Mouse (Mus musculus) liver, embryonic 13.5 days (tissue): ENCODE data around the gene Fshr. TPM values are rescaled to one million over a fixed set of nuclear protein-coding genes. Genes with fewer than 3 reads are reported as not detected.

Experiments used
- ATAC-seq: fragments of 200-750 bp; cut with Nextera tagmentation; 2 replicates; pipeline ENCODE4 v1.8.0; 2017; ENCODE audit warnings: low read depth, mild to moderate bottlenecking, moderate number of reproducible peaks, moderate library complexity
- DNase-seq: peaks from one replicate; pipeline ENCODE4 v3.0.0; 2022
- H3K27ac ChIP-seq: fragments of 300-500 bp; sonication (generic); 2 replicates; pipeline ENCODE4 v1.5.1; 2015; ENCODE audit warnings: moderate library complexity, mild to moderate bottlenecking, inconsistent platforms
- H3K27me3 ChIP-seq: fragments of 300-500 bp; sonication (generic); 2 replicates; pipeline ENCODE4 v1.6.1; 2015; ENCODE audit warnings: mild to moderate bottlenecking, inconsistent platforms
- H3K36me3 ChIP-seq: fragments of 300-500 bp; sonication (generic); 2 replicates; pipeline ENCODE4 v1.6.1; 2015; ENCODE audit warnings: mild to moderate bottlenecking, inconsistent platforms
- H3K4me1 ChIP-seq: fragments of 300-500 bp; sonication (generic); replicated peaks from 2 replicates; pipeline ENCODE4 v1.6.1; 2015; ENCODE audit warnings: inconsistent platforms
- H3K4me2 ChIP-seq: fragments of 300-500 bp; sonication (generic); 2 replicates; pipeline ENCODE4 v1.6.1; 2015; ENCODE audit warnings: inconsistent platforms, mild to moderate bottlenecking, moderate library complexity
- H3K4me3 ChIP-seq: fragments of 300-500 bp; sonication (generic); replicated peaks from 2 replicates; pipeline ENCODE4 v1.5.1; 2015; ENCODE audit warnings: mild to moderate bottlenecking, inconsistent platforms
- H3K9ac ChIP-seq: fragments of 300-500 bp; sonication (generic); 2 replicates; pipeline ENCODE4 v1.6.1; 2015; ENCODE audit warnings: mild to moderate bottlenecking, inconsistent platforms
- H3K9me3 ChIP-seq: fragments of 300-500 bp; sonication (generic); replicated peaks from 2 replicates; pipeline ENCODE4 v1.6.1; 2016; ENCODE audit warnings: inconsistent platforms
- WGBS: fragments of 180-500 bp; shearing (Covaris S2); methylation state at CpG from one replicate; pipeline ENCODE4 v1.1.7; 2015; ENCODE audit not compliant: insufficient replicate concordance; 5-methylcytosine and 5-hydroxymethylcytosine counted together
- polyA plus RNA-seq: library from polyadenylated mRNA; unstranded; fragments of >200 nt; fragmentation: Nextera tagmentation; extraction: Ambion mirVana; gene quantifications from 2 replicates; pipeline ENCODE4 v1.2.1, GENCODE M21; 2015

Fshr gene
- polyA plus RNA-seq, 1 experiment from 2014 or later, result not detected

DNA sequence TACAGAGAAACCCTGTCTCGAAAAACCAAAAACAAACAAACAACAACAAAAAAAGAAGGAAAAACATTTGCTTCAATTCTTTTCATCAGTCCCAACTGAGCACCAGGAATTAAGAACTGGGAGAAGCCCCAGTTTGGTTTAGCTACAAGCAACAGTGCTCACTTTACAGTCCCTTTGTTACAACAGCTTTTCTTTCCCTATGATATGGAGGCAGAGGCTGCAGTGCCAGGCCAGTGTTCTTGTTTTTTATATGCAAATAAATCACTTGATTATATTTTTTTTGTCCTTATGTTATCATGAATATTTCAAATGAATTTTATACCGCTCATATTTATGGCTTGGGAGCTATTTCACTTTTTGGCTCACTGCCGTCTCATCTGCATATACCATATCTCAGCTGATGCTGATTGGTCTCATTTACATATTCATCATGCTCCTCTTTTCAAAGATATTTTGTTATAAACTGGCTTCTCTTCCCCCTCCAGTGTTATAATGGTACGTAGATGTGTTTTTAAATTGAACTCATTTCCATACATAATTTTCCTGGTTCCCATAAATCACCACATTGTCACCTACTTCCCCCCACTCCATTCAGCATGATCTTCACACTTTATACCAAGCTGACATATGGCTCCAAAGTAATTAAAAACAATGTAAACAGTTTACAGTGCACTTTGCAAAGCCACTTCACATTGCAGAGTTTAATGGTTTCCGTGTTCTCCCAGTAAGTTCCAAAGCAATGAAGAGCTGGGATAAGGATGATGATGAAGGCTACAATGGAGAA, 110.6 kb downstream of the Fshr start:
- H3K27ac ChIP-seq, result no peak overlapping the region

DNA sequence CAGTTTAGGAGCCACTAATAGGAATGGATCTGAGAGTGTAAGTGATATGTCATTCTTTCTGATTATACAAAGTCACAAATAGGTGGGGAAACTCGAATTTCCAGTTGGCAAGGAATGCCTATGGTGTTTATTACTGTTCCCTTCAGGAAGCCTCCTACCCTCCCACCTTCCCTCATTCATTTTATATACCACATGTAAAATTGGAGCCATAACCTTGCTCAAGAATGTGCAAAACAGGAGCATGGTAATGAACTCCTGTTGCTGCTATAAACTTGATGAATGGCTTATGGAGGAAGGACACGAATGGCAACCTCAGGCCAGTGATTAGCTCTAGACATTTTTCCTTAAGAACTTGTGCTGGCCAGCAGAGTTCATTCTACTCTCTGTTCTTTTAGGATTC, 117.6 kb downstream of the Fshr start:
- H3K4me1 ChIP-seq, result no peaks in the 10 kb centered on the region
- H3K36me3 ChIP-seq, result no peaks in the 10 kb centered on the region
- H3K9ac ChIP-seq, result no peak overlapping the region
- 34% methylated on average over 2 of the region's 2 CpGs for WGBS
- no peaks in the 10 kb centered on the region for H3K27me3 ChIP-seq
- no peak overlapping the region for H3K27ac ChIP-seq
- ATAC-seq (no peak), DNase-seq (no peak)
- no peaks in the 10 kb centered on the region for H3K9me3 ChIP-seq
- H3K4me2 ChIP-seq, result no peak overlapping the region
- H3K4me3 ChIP-seq, result no peak overlapping the region

More for the DNA sequence above, 110.6 kb downstream of the Fshr start:
- 68% methylated on average over 5 of the region's 5 CpGs for WGBS
- DNase-seq (no peak), ATAC-seq (no peak)
- H3K4me1 ChIP-seq, result no peaks in the 10 kb centered on the region
- H3K9me3 ChIP-seq, result no peaks in the 10 kb centered on the region
- H3K4me3 ChIP-seq, result no peak overlapping the region
- no peak overlapping the region for H3K9ac ChIP-seq
- no peak overlapping the region for H3K4me2 ChIP-seq
- no peaks in the 10 kb centered on the region for H3K36me3 ChIP-seq
- no peaks in the 10 kb centered on the region for H3K27me3 ChIP-seq

DNA sequence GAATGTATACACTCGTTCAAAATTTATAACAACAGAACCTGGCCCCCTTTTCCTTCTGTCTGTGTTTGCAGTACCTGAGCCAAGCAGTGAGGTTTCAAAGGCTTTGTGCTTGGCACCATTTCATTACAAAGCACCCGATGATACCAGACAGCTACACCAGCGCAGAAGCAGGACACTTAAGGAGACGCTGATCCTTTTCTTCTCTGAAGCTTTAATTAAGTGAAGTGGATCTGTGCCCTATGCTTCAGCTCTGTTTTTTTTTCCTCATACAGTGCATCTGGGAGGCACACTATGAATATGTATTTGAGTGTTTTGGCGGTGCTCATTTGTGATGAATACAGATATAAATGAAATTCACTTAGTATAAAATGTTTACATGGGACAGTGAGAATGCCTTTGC, 120.8 kb downstream of the Fshr start:
- no peak overlapping the region for H3K4me2 ChIP-seq
- H3K4me1 ChIP-seq, result no peaks in the 10 kb centered on the region
- ATAC-seq (no peak), DNase-seq (no peak)
- H3K27ac ChIP-seq, result no peak overlapping the region
- H3K9ac ChIP-seq, result no peak overlapping the region
- no peaks in the 10 kb centered on the region for H3K27me3 ChIP-seq
- H3K36me3 ChIP-seq, result no peaks in the 10 kb centered on the region
- 73% methylated on average over 5 of the region's 5 CpGs for WGBS
- H3K4me3 ChIP-seq, result no peak overlapping the region
- no peaks in the 10 kb centered on the region for H3K9me3 ChIP-seq

DNA sequence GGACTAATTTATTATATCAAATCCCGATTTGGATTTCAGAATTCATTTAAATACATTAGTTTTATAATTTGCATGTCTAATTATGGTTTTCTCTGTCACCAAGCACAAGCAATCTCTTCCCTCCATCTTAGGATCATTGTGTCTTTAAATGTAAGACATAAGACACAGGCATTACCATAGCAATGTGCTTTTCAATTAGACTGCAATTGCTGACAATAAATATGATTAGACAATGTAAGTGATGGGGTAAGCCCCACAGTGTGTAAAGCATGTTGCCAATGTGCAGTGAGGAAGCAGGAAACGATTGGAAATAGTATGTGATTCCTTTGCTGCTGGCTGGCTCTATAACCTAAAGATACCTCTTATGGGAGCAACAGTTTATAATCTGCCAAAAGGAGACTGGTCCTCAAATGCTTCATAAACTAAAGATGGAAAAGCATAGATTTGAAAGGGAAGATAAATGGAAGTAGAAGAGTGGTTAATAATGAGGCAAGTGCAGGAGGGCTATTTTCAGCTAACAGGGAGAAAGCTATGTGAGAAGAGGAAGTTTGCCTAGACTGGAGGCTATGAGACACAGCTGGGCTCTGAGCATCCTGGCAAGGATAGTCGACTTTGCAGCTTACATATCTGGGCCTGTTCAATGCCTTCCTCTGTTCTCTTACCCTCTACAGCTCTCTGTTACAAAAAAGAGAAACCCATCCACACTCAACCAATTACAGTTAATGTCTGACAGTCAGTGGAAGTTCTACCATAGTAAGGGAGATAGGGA, 136.0 kb downstream of the Fshr start:
- Histone ChIP-seq H3K4me3 (no peak overlapping the region), H3K4me1 (no peaks in the 10 kb centered on the region), H3K36me3 (no peaks in the 10 kb centered on the region), H3K9me3 (no peaks in the 10 kb centered on the region), H3K27me3 (no peaks in the 10 kb centered on the region), H3K27ac (no peak overlapping the region), H3K4me2 (no peak overlapping the region), H3K9ac (no peak overlapping the region)
- DNase-seq (no peak), ATAC-seq (no peak)
- WGBS, result 31% methylated on average over 3 of the region's 3 CpGs

DNA sequence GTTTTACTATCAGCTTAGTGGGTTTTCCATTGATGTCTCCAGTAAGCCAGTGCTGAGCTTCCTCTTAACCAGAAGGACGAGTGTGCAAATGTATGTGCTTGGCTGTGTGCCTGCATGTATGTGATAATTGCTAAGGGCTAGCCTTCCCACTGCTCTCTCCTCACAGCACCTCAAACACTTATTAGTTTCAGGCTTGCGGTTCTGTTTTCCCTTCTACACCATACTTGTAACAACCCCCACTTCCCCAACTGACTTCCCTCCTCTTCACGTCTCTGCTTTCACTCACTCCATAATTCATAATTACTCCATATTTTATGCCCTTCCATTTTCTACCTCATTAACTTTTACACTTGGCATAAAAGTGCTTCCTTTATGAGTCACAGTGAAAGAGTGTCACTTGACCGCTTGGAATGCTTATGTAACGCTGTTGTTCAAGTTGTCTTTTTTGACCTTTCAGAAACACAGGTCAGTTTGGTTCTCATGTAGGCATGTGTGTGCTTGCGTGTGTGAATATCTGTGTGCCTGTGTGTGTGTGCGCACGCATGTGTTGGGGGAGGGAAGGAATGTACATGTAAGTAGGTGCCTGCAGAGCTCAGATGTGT, 138.0 kb downstream of the Fshr start:
- Histone ChIP-seq H3K9me3 (no peaks in the 10 kb centered on the region), H3K4me2 (no peak overlapping the region), H3K36me3 (no peaks in the 10 kb centered on the region), H3K4me1 (no peaks in the 10 kb centered on the region), H3K9ac (no peak overlapping the region), H3K4me3 (no peak overlapping the region), H3K27me3 (no peaks in the 10 kb centered on the region), H3K27ac (no peak overlapping the region)
- ATAC-seq (no peak), DNase-seq (no peak)
- 69% methylated on average over 8 of the region's 8 CpGs for WGBS

DNA sequence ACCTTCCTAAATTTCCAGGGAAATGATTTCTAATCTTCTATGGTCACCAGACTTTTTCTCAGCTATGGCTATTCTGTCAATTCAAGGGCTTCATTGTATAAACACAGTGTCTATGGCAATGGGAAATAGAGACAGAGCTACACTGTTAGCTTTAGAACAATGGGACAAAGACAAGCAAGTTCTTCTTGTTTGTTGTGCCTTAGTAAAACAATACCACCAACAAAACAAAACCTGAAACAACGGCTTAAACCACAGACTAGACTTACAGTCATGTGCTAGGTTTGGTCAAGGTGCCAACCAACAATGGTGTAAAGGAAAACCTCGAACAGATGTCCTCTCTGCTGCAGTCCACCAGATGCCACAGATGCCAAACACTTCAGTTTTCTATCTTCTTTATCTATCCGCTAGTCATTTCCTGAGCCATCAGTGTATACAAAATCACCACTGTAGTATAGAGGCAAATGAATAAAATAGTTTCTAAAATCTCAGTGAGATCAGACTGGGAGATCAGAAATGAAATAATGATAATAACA, 149.4 kb downstream of the Fshr start:
- Histone ChIP-seq H3K4me2 (no peak overlapping the region), H3K4me1 (no peaks in the 10 kb centered on the region), H3K27me3 (no peaks in the 10 kb centered on the region), H3K4me3 (no peak overlapping the region), H3K9me3 (no peaks in the 10 kb centered on the region), H3K9ac (no peak overlapping the region), H3K27ac (no peak overlapping the region), H3K36me3 (no peaks in the 10 kb centered on the region)
- ATAC-seq, result no peak
- 33% methylated on average over 3 of the region's 3 CpGs for WGBS
- no peak for DNase-seq

DNA sequence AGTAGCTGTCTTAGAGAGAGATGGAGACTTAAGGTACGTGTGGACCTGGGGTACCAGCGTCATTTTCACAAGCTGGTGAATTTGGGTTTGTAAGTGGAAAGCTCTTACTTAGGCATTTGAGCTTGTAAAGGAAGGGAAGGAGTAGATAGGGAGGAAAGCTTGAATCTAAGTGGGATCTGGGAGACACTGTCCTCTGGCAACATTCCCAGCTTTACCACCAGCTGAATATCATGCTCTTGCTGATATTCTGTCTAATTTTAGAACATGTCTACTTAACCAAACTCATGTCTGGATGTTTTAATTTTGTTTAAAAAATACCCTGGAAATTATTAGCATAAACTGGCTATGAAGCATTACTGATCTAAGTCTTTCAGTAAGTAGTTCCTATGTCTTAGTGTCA, 151.4 kb downstream of the Fshr start:
- 71% methylated on average over 2 of the region's 2 CpGs for WGBS
- no peak for DNase-seq

DNA sequence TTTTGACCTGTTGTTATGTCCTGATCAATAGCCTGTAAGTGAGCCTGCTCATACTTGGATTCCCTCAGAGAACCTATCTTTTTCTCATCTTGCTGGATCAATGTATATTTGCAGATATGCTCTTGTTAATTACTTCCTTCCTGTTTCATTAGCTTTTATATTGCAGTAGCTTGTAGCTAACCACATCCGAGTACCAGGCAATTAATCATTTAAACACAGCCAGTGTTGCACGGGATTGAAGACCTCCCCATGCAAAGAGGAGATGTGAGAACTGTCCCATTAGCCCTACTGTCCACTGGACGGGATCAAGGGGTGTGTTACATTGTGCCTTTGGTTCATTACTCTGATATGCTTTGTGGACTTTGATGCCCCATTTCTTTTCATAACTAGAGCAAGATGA, 154.5 kb downstream of the Fshr start:
- WGBS, result 25% methylated on average over 3 of the region's 3 CpGs
- Histone ChIP-seq H3K9me3 (no peaks in the 10 kb centered on the region), H3K27ac (no peak overlapping the region), H3K4me2 (no peak overlapping the region), H3K9ac (no peak overlapping the region), H3K4me1 (no peaks in the 10 kb centered on the region), H3K4me3 (no peak overlapping the region), H3K27me3 (no peaks in the 10 kb centered on the region), H3K36me3 (no peaks in the 10 kb centered on the region)
- ATAC-seq (no peak), DNase-seq (no peak)

More for the DNA sequence above, 151.4 kb downstream of the Fshr start:
- no peak overlapping the region for H3K27ac ChIP-seq
- H3K4me3 ChIP-seq, result no peak overlapping the region
- H3K9me3 ChIP-seq, result no peaks in the 10 kb centered on the region
- H3K27me3 ChIP-seq, result no peaks in the 10 kb centered on the region
- H3K36me3 ChIP-seq, result no peaks in the 10 kb centered on the region
- H3K4me2 ChIP-seq, result no peak overlapping the region
- ATAC-seq, result no peak
- no peak overlapping the region for H3K9ac ChIP-seq
- no peaks in the 10 kb centered on the region for H3K4me1 ChIP-seq

DNA sequence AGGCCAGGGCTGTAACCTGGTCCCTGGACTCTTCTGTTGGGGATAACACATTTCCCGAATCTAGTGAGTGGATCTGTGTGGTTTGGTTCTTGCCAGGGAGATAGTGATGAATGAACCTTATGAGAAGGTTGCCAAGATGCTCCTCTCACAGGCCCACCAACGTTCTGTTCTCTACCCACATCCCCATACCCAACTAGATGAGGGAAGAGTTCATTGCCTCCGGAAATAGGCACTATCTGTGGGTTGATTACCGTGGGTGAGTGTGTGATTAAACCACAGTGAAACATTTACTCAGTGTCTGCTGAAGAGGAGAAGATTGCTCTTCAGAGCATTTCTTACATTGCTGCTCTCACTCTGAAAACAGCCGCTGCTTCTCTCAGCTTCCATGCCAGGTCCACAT, 163.8 kb downstream of the Fshr start:
- ATAC-seq (no peak), DNase-seq (no peak)
- Histone ChIP-seq H3K4me1 (no peaks in the 10 kb centered on the region), H3K36me3 (no peaks in the 10 kb centered on the region), H3K4me2 (no peak overlapping the region), H3K27ac (no peak overlapping the region), H3K9me3 (no peaks in the 10 kb centered on the region; the same call in 1 of the 2 replicates), H3K27me3 (no peaks in the 10 kb centered on the region), H3K4me3 (no peak overlapping the region), H3K9ac (no peak overlapping the region)
- WGBS, result 51% methylated on average over 5 of the region's 5 CpGs

DNA sequence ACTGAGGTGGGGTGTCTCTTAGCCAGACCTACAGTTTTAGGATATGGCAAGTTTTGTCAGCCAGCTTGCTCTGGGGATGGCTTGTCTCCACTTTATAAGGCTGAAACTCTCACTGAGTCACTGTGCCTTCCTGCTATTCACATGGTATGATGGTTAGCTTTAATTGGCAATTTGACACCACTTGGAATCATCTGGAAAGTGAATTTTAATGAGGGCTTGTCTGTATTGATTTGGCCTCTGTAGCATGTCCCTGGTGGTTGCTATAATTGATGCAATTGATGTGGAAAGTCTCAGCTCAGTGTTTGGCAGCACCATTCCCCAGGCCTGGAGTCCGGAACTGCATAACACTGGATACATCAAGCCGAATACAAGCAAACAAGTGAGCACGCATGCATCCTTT, 164.4 kb downstream of the Fshr start:
- no peak for ATAC-seq
- H3K27ac ChIP-seq, result no peak overlapping the region
- H3K4me3 ChIP-seq, result no peak overlapping the region
- no peaks in the 10 kb centered on the region; the same call in 1 of the 2 replicates for H3K9me3 ChIP-seq
- no peak for DNase-seq
- H3K36me3 ChIP-seq, result no peaks in the 10 kb centered on the region
- no peak overlapping the region for H3K9ac ChIP-seq
- H3K27me3 ChIP-seq, result no peaks in the 10 kb centered on the region
- no peaks in the 10 kb centered on the region for H3K4me1 ChIP-seq
- no peak overlapping the region for H3K4me2 ChIP-seq
- WGBS, result 74% methylated on average over 3 of the region's 3 CpGs

DNA sequence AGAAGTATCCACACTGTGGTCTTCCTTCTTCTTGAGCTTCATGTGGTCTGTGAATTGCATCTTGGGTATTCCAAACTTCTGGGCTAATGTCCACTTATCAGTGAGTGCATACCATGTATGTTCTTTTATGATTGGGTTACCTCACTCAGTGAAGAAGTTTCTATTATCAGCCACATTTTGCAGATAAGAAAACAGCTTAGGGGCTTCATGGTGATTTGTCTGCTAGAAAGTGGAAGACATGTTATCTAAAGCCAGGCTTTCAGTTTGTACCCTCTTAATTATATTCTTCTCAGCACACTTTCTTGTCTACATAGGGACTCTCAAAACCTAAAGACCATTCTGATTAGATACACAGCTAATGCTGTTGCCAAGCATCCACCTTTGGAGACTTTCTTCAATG, 165.8 kb downstream of the Fshr start:
- no peak for DNase-seq
- H3K36me3 ChIP-seq, result no peaks in the 10 kb centered on the region
- no peak overlapping the region for H3K9ac ChIP-seq
- peak; percentile 20; the same call in 1 of the 2 replicates for ATAC-seq
- no peaks in the 10 kb centered on the region for H3K4me1 ChIP-seq
- H3K4me3 ChIP-seq, result no peak overlapping the region
- H3K4me2 ChIP-seq, result no peak overlapping the region
- no peak overlapping the region for H3K27ac ChIP-seq
- no peaks in the 10 kb centered on the region; the same call in 1 of the 2 replicates for H3K9me3 ChIP-seq
- no peaks in the 10 kb centered on the region for H3K27me3 ChIP-seq
